Mouse (Mus musculus) heart, postnatal 36 days (tissue): ENCODE measurements at regions not wholly inside any gene's neighbourhood (a gene's known extent, or its start where the extent isn't known, plus 50 kb on each side); places are given as distances from the start of the nearest gene placed in this dataset.
A peak's percentile ranks its signal among the peaks of the same experiment; 100 is the strongest.
"Not testable (repeated sequence)": the region's sequence is repeated elsewhere in the genome, so short reads cannot be mapped to it uniquely, and the experiment has no call there.

Experiments used
- DNase-seq, 2 experiments: peaks; one replicate each; pipeline ENCODE4 v3.0.0; 2021 to 2022
- intact Hi-C: fragments of 180-260 bp; cut with DNase I; formaldehyde crosslinking; loops from one replicate; pipeline ENCODE4 v1.15.1; 2025

- no peak for DNase-seq
- intact Hi-C loops = no loop called here
These were observed 248.5 kb upstream of the Tusc1 start for GRCm38 (mm10) chr4:93583670-93584303.

- intact Hi-C loops = no loop called here
- DNase-seq = no peak
These were observed 244.0 kb upstream of the Tusc1 start for GRCm38 (mm10) chr4:93579343-93579742.

GRCm38 (mm10) chr4:93567487-93568259, 232.4 kb upstream of the Tusc1 start:
- intact Hi-C loops = no loop called here
- DNase-seq = no peak

GRCm38 (mm10) chr4:93555787-93556760, 220.8 kb upstream of the Tusc1 start:
- intact Hi-C loops = no loop called here
- no peak for DNase-seq

- intact Hi-C loops, DNase-seq: not testable (repeated sequence)
These were observed 219.9 kb upstream of the Tusc1 start for GRCm38 (mm10) chr4:93555181-93555580.

- intact Hi-C loops = no loop called here
- peak in 1 of 2 experiments; percentile 1 for DNase-seq
These were observed 217.3 kb upstream of the Tusc1 start for GRCm38 (mm10) chr4:93552489-93553160.

- intact Hi-C loops = no loop called here
These were observed 215.8 kb upstream of the Tusc1 start for GRCm38 (mm10) chr4:93551086-93551485.

GRCm38 (mm10) chr4:93540588-93540987, 205.3 kb upstream of the Tusc1 start:
- intact Hi-C loops = no loop called here

More at GRCm38 (mm10) chr4:93551086-93551485, 215.8 kb upstream of the Tusc1 start:
- peak; percentile 52 to 55 for DNase-seq

GRCm38 (mm10) chr4:93527382-93527781, 192.1 kb upstream of the Tusc1 start:
- DNase-seq = no peak
- intact Hi-C loops = no loop called here

More at GRCm38 (mm10) chr4:93540588-93540987, 205.3 kb upstream of the Tusc1 start:
- no peak for DNase-seq

- intact Hi-C loops = no loop called here
- DNase-seq = no peak
These were observed 185.3 kb upstream of the Tusc1 start for GRCm38 (mm10) chr4:93520454-93521100.

GRCm38 (mm10) chr4:93518925-93519324, 183.6 kb upstream of the Tusc1 start:
- no peak for DNase-seq
- intact Hi-C loops = no loop called here

- intact Hi-C loops = no loop called here
- no peak for DNase-seq
These were observed 175.5 kb upstream of the Tusc1 start for GRCm38 (mm10) chr4:93510771-93511170.

- intact Hi-C loops = no loop called here
- no peak for DNase-seq
These were observed 161.6 kb upstream of the Tusc1 start for GRCm38 (mm10) chr4:93496871-93497270.

- intact Hi-C loops = no loop called here
- no peak for DNase-seq
These were observed 159.0 kb upstream of the Tusc1 start for GRCm38 (mm10) chr4:93494319-93494718.

- intact Hi-C loops = no loop called here
- no peak for DNase-seq
These were observed 158.6 kb upstream of the Tusc1 start for GRCm38 (mm10) chr4:93493905-93494304.

GRCm38 (mm10) chr4:93493326-93493725, 158.0 kb upstream of the Tusc1 start:
- no peak for DNase-seq
- intact Hi-C loops = no loop called here

- no peak for DNase-seq
- intact Hi-C loops = no loop called here
These were observed 153.3 kb upstream of the Tusc1 start for GRCm38 (mm10) chr4:93488570-93488969.

- DNase-seq = no peak
- intact Hi-C loops = no loop called here
These were observed 151.1 kb upstream of the Tusc1 start for GRCm38 (mm10) chr4:93486455-93486854.

GRCm38 (mm10) chr4:93481247-93481646, 145.9 kb upstream of the Tusc1 start:
- intact Hi-C loops = no loop called here

More at GRCm38 (mm10) chr4:93481247-93481646, 145.9 kb upstream of the Tusc1 start:
- no peak for DNase-seq
